Mouse (Mus musculus) thymus, adult 2 months (tissue): Measurements from ENCODE around the gene Spag16.
"Not testable (repeated sequence)": the region's sequence is repeated elsewhere in the genome, so short reads cannot be mapped to it uniquely, and the experiment has no call there.

Experiments
- CTCF ChIP-seq: fragments of 200-500 bp; IDR thresholded peaks from 2 replicates; pipeline ENCODE4 v1.5.1; 2012; ENCODE audit warnings: mild to moderate bottlenecking, control low read depth, low read length, moderate library complexity, borderline replicate concordance; ENCODE audit not compliant: control insufficient read depth, poor library complexity, insufficient read depth; ENCODE audit errors: extremely low read depth
- POLR2A ChIP-seq: fragments of 200-500 bp; IDR thresholded peaks from 2 replicates; pipeline ENCODE4 v1.6.1; 2012; ENCODE audit warnings: mild to moderate bottlenecking, low read length, control low read depth, moderate library complexity; ENCODE audit not compliant: control insufficient read depth, poor library complexity, insufficient read depth; ENCODE audit errors: extremely low read depth

- not testable (repeated sequence) for TF ChIP-seq CTCF, POLR2A
These were observed 1.1 kb upstream of the Spag16 start for GRCm38 (mm10) chr1:69825635-69826034.
